Mouse (Mus musculus) liver, embryonic 14.5 days (tissue): ENCODE results near the gene Ttyh3. TPM values are rescaled to one million over a fixed set of nuclear protein-coding genes. Genes with fewer than 3 reads are reported as not detected.

Source experiments
- ATAC-seq: fragments of 200-750 bp; cut with Nextera tagmentation; 2 replicates; pipeline ENCODE4 v1.8.0; 2017; ENCODE audit warnings: moderate number of reproducible peaks, mild to moderate bottlenecking, moderate library complexity; ENCODE audit not compliant: insufficient read depth
- DNase-seq, 3 experiments: peaks; one replicate each; pipeline ENCODE4 v3.0.0-alpha.2; 2012 to 2013; ENCODE audit warnings: low read depth in 3 of 3, low spot score in 3 of 3
- H3K27ac ChIP-seq: fragments of 300-500 bp; sonication (generic); 2 replicates; pipeline ENCODE4 v1.5.1; 2014; ENCODE audit warnings: moderate library complexity, mild to moderate bottlenecking, control low read depth, inconsistent platforms
- H3K27me3 ChIP-seq: fragments of 300-500 bp; sonication (generic); 2 replicates; pipeline ENCODE4 v1.6.1; 2014; ENCODE audit warnings: mild to moderate bottlenecking, low read length, moderate library complexity; ENCODE audit not compliant: control insufficient read depth, insufficient read depth
- H3K36me3 ChIP-seq: fragments of 300-500 bp; sonication (generic); replicated peaks from 2 replicates; pipeline ENCODE4 v1.6.1; 2014; ENCODE audit warnings: low read depth; ENCODE audit not compliant: control insufficient read depth, insufficient read depth
- H3K4me1 ChIP-seq, 2 experiments: fragments of 200-500 bp in 1 of 2; fragments of 300-500 bp in 1 of 2; sonication (generic) in 1 of 2; replicated peaks; 2 replicates each; pipeline ENCODE4 v1.6.1; 2012 to 2014; ENCODE audit warnings: antibody characterized with exemption in 1 of 2, inconsistent platforms in 1 of 2, low read length in 1 of 2; ENCODE audit not compliant: control insufficient read depth in 2 of 2, insufficient read depth in 2 of 2
- H3K4me2 ChIP-seq: fragments of 300-500 bp; sonication (generic); 2 replicates; pipeline ENCODE4 v1.6.1; 2014; ENCODE audit warnings: low read depth, mild to moderate bottlenecking, control low read depth, moderate library complexity
- H3K4me3 ChIP-seq, 2 experiments: fragments of 200-500 bp in 1 of 2; fragments of 300-500 bp in 1 of 2; sonication (generic) in 1 of 2; 2 replicates each; pipeline ENCODE4 v1.5.1; 2012 to 2014; ENCODE audit warnings: low read depth in 2 of 2, low read length in 2 of 2, mild to moderate bottlenecking in 2 of 2, control low read depth in 1 of 2, inconsistent platforms in 1 of 2, moderate library complexity in 1 of 2; ENCODE audit not compliant: insufficient read depth in 1 of 2
- H3K9ac ChIP-seq: fragments of 300-500 bp; sonication (generic); replicated peaks from 2 replicates; pipeline ENCODE4 v1.6.1; 2014; ENCODE audit warnings: mild to moderate bottlenecking, control low read depth, moderate library complexity
- H3K9me3 ChIP-seq: fragments of 300-500 bp; sonication (generic); 2 replicates; pipeline ENCODE4 v1.6.1; 2016; ENCODE audit warnings: low read length, mixed read lengths; ENCODE audit not compliant: control insufficient read depth
- CTCF ChIP-seq: IDR thresholded peaks from 2 replicates; pipeline ENCODE4 v1.5.1; 2016; ENCODE audit warnings: antibody characterized with exemption, low read depth, control low read depth
- EP300 ChIP-seq: IDR thresholded peaks from 2 replicates; pipeline ENCODE4 v1.6.1; 2016; ENCODE audit warnings: antibody characterized with exemption, low read depth
- WGBS: fragments of 180-500 bp; shearing (Covaris S2); extraction: QIAGEN DNeasy Blood & Tissue Kit; methylation state at CpG from one replicate; pipeline ENCODE4 v1.1.7; 2014; ENCODE audit not compliant: insufficient replicate concordance; 5-methylcytosine and 5-hydroxymethylcytosine counted together
- polyA plus RNA-seq, 2 experiments: library from polyadenylated mRNA; depleted of rRNA in 1 of 2; stranded (reverse) in 1 of 2; unstranded in 1 of 2; fragments of >200 nt; fragmentation: Nextera tagmentation in 1 of 2; extraction: Ambion mirVana in 1 of 2; gene quantifications; 2 replicates each; pipeline versions ENCODE4 v1.2.1 to v1.2.3; 2012 to 2014

Gene Ttyh3
- polyA plus RNA-seq, 2 experiments: 5.4 to 8.3 TPM

DNA sequence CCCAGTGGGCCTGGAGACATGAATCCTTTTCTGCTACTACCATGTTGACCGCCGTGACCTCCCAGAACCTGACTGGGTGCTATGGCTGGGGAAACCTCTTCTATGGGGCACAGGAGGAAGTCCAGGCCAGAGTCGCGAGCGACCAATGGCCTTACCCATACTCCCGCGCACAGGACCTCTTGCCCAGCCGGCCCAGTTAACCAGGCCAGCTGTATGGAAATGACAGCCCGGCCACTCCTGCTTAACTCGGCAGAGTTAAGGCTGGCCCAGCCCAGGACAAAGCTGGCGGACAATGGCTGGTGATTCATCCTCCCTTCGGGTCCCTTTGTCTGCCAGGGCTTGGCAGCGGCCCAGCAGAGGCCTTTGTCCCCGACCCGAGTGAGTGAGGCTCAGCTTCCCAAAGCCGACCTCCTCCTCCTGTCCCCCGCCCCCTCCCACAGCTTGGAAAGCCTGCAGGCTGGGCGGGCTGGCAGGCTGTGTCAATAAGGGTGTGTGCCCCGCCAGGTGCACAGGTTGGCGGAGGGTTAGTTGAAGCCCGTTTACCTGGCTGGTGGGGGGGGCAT lies 37.7 kb downstream of the Ttyh3 start:
- DNase-seq (no peak), ATAC-seq (no peak)
- Histone ChIP-seq H3K27me3 (peaks cover 14% of the 10 kb centered on the region), H3K9me3 (no peaks in the 10 kb centered on the region), H3K27ac (no peak overlapping the region), H3K9ac (peak overlapping the region; percentile 10; the same call in 1 of the 2 replicates), H3K4me1 (peaks cover 41 to 45% of the 10 kb centered on the region in 2 experiments), H3K36me3 (peaks cover 23% of the 10 kb centered on the region), H3K4me2 (peak overlapping the region; percentile 83), H3K4me3 (peak overlapping the region; percentile 2 to 82; a peak in 2 of 4 replicates)
- TF ChIP-seq EP300 (no peak), CTCF (no peak)
- 50% methylated on average over 21 of the region's 21 CpGs for WGBS

DNA sequence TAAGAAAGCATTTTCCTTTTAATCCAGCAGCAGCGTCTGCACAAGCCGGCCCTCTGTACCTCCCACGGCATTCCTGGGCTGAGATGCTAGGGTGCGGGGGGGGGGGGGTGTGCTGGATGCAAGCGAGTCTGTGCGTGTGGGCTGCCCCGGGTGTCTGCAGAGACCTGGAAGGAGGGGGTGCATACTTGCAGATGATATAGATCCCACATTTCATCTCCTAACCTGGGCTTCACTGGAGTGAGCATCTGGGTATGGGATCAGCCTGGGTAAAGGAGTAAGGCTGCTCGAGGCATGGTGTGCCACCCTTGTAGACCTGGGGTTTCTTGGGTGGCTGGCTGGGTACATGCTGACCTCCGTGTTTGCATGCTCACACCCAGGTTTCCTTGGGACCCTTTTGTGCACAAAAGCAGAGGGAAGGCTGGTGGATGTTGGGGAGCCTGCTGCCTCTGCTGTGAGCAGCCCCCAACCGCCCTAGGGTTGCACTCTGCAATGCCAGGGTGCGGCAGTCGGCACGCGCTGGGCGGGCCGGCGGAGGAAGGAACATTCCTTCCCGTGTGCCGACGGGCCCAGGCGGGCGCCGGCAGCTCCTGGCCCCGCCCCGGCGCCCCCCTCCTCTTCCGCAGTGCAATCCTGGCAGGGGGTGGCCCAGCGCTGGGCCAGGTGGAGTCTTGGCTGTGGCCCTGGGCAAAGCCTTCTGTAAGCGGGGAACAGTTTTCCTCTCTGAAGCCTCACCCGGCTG lies 38.4 kb downstream of the Ttyh3 start:
- H3K27ac ChIP-seq: no peak overlapping the region
- no peak for TF ChIP-seq EP300
- TF ChIP-seq CTCF: no peak
- H3K9me3 ChIP-seq: no peaks in the 10 kb centered on the region
- 17% methylated on average over 30 of the region's 30 CpGs for WGBS
- peak overlapping the region; percentile 10 for H3K9ac ChIP-seq
- DNase-seq (no peak), ATAC-seq (no peak)
- H3K4me2 ChIP-seq: peak overlapping the region; percentile 83
- H3K4me3 ChIP-seq: peak overlapping the region; percentile 14 to 82; a peak in 3 of 4 replicates
- H3K4me1 ChIP-seq: peaks cover 39 to 40% of the 10 kb centered on the region in 2 experiments
- peaks cover 20% of the 10 kb centered on the region for H3K27me3 ChIP-seq
- H3K36me3 ChIP-seq: peaks cover 23% of the 10 kb centered on the region

DNA sequence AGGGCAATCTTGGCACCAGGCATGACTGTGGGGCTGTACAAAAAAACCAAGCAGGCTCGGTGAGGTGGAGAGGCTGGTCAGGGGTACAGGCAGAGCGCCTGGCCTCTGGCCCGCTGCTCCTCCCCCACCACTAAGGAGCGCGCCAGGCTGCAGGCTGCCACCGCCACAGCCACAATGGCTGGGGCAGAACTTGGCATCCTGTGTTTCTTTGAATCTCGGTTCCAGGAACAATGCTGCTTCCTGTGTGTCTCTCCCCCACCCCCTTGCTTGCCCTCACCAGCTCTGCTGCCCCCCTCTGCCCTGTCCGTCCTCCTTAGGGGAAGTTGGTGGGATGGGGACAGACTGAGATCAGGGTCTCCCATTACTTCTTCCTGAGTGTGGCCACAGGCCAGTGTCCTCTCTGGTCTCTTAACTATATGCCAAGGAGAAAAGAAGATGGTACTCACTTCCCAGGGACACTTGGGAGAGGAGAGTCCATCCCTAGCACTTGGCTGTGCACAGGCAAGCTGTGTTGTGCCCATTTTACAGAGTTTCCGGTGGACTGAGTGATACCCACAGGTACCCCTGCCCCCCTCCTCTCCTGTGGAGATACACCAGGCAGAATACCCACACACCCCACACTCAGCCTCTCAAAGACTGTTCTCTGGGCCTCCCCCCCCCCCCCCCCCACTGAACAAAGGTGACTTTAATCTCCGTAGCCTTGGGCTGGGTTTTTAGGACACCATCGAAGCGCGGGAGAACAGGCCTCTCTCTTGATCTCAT lies 39.1 kb downstream of the Ttyh3 start:
- Histone ChIP-seq H3K27ac (no peak overlapping the region; the same call in 1 of the 2 replicates), H3K4me1 (peaks cover 31 to 39% of the 10 kb centered on the region in 2 experiments), H3K4me2 (peak overlapping the region; percentile 83), H3K27me3 (peaks cover 28% of the 10 kb centered on the region), H3K4me3 (peak overlapping the region; percentile 77 to 82), H3K9ac (peak overlapping the region; percentile 84), H3K9me3 (no peaks in the 10 kb centered on the region), H3K36me3 (peaks cover 23% of the 10 kb centered on the region)
- DNase-seq (no peak), ATAC-seq (no peak)
- WGBS: 28% methylated on average over 13 of the region's 13 CpGs
- TF ChIP-seq EP300 (no peak), CTCF (no peak)

GRCm38 (mm10) chr5:140608634-140609015 lies 40.2 kb downstream of the Ttyh3 start:
- WGBS: under 1% methylated on average over 16 of the region's 16 CpGs
- ATAC-seq (no peak), DNase-seq (no peak)
- Histone ChIP-seq H3K4me3 (peak overlapping the region; percentile 77 to 82), H3K9ac (peak overlapping the region; percentile 84), H3K4me1 (peaks cover 24 to 31% of the 10 kb centered on the region in 2 experiments), H3K36me3 (peaks cover 13% of the 10 kb centered on the region), H3K4me2 (peak overlapping the region; percentile 83), H3K27me3 (peaks cover 33% of the 10 kb centered on the region), H3K9me3 (no peaks in the 10 kb centered on the region), H3K27ac (peak overlapping the region; percentile 63)
- TF ChIP-seq EP300 (no peak), CTCF (no peak)
